Mouse (Mus musculus) ovary, postnatal 36 days (tissue): Measurements from ENCODE around the gene Nif3l1.

Experiments
- DNase-seq: peaks from one replicate; pipeline ENCODE4 v3.0.0; 2022; ENCODE audit warnings: low spot score, mixed read lengths

Nif3l1 gene

GRCm38 (mm10) chr1:58445143-58445722 lies at the start of gene Nif3l1, which contains the start of gene Ppil3:
Nif3l1 (plus strand) TSS chr1:58445151.
Ppil3 (minus strand) TSS chr1:58445486.
- peak; percentile 83 for DNase-seq

- DNase-seq, result no peak
Observed at GRCm38 (mm10) chr1:58395341-58395740, 49.6 kb upstream of the Nif3l1 start.

GRCm38 (mm10) chr1:58396179-58396578 lies 48.8 kb upstream of the Nif3l1 start:
- DNase-seq, result no peak

GRCm38 (mm10) chr1:58397731-58398130 lies 47.2 kb upstream of the Nif3l1 start:
- no peak for DNase-seq

GRCm38 (mm10) chr1:58401396-58401795 lies 43.6 kb upstream of the Nif3l1 start:
- no peak for DNase-seq

- DNase-seq, result no peak
Observed at GRCm38 (mm10) chr1:58403745-58404144, 41.2 kb upstream of the Nif3l1 start.

- no peak for DNase-seq
Observed at GRCm38 (mm10) chr1:58407321-58407720, 37.6 kb upstream of the Nif3l1 start.

GRCm38 (mm10) chr1:58408141-58408540 lies 36.8 kb upstream of the Nif3l1 start:
- DNase-seq, result no peak

- DNase-seq, result no peak
Observed at GRCm38 (mm10) chr1:58409553-58410197, 35.3 kb upstream of the Nif3l1 start.

- no peak for DNase-seq
Observed at GRCm38 (mm10) chr1:58410198-58410588, 34.8 kb upstream of the Nif3l1 start.

- DNase-seq, result no peak
Observed at GRCm38 (mm10) chr1:58410776-58411175, 34.2 kb upstream of the Nif3l1 start.

GRCm38 (mm10) chr1:58415442-58415841 lies 29.5 kb upstream of the Nif3l1 start:
- DNase-seq, result no peak

- no peak for DNase-seq
Observed at GRCm38 (mm10) chr1:58416048-58416447, 28.9 kb upstream of the Nif3l1 start.

- DNase-seq, result no peak
Observed at GRCm38 (mm10) chr1:58420032-58420431, 24.9 kb upstream of the Nif3l1 start.

- DNase-seq, result no peak
Observed at GRCm38 (mm10) chr1:58420961-58421360, 24.0 kb upstream of the Nif3l1 start.

- no peak for DNase-seq
Observed at GRCm38 (mm10) chr1:58422879-58423278, 22.1 kb upstream of the Nif3l1 start.

GRCm38 (mm10) chr1:58423371-58424248 lies 21.3 kb upstream of the Nif3l1 start, which contains the start of gene Clk1:
Clk1 (minus strand) TSS chr1:58424066.
- peak; percentile 98 for DNase-seq

GRCm38 (mm10) chr1:58424551-58424950 lies 20.4 kb upstream of the Nif3l1 start:
- no peak for DNase-seq

- DNase-seq, result no peak
Observed at GRCm38 (mm10) chr1:58444691-58445090, 260 bp upstream of the Nif3l1 start.

- no peak for DNase-seq
Observed at GRCm38 (mm10) chr1:58445861-58446260, 910 bp downstream of the Nif3l1 start.

GRCm38 (mm10) chr1:58447766-58448165 lies 2.8 kb downstream of the Nif3l1 start:
- DNase-seq, result no peak

- DNase-seq, result no peak
Observed at GRCm38 (mm10) chr1:58448396-58448795, 3.4 kb downstream of the Nif3l1 start.

- DNase-seq, result no peak
Observed at GRCm38 (mm10) chr1:58454316-58454715, 9.4 kb downstream of the Nif3l1 start.
